Mouse (Mus musculus) stomach, embryonic 15.5 days (tissue): ENCODE measurements at regions not wholly inside any gene's neighbourhood (a gene's known extent, or its start where the extent isn't known, plus 50 kb on each side); places are given as distances from the start of the nearest gene placed in this dataset.

ENCODE experiments used
- ATAC-seq: fragments of 200-750 bp; cut with Nextera tagmentation; 2 replicates; pipeline ENCODE4 v1.8.0; 2017; ENCODE audit warnings: low read depth, moderate number of reproducible peaks, moderate TSS enrichment; ENCODE audit not compliant: insufficient read depth, low FRiP score
- H3K27ac ChIP-seq: fragments of 300-500 bp; sonication (generic); 2 replicates; pipeline ENCODE4 v1.5.1; 2015; ENCODE audit warnings: mild to moderate bottlenecking, inconsistent platforms
- H3K27me3 ChIP-seq: fragments of 300-500 bp; sonication (generic); replicated peaks from 2 replicates; pipeline ENCODE4 v1.6.1; 2015; ENCODE audit warnings: inconsistent platforms
- H3K36me3 ChIP-seq: fragments of 300-500 bp; sonication (generic); 2 replicates; pipeline ENCODE4 v1.6.1; 2015; ENCODE audit warnings: inconsistent platforms
- H3K4me1 ChIP-seq: fragments of 300-500 bp; sonication (generic); 2 replicates; pipeline ENCODE4 v1.6.1; 2015; ENCODE audit warnings: inconsistent platforms
- H3K4me2 ChIP-seq: fragments of 300-500 bp; sonication (generic); 2 replicates; pipeline ENCODE4 v1.6.1; 2015; ENCODE audit warnings: mild to moderate bottlenecking, inconsistent platforms
- H3K4me3 ChIP-seq: fragments of 300-500 bp; sonication (generic); replicated peaks from 2 replicates; pipeline ENCODE4 v1.5.1; 2015; ENCODE audit warnings: inconsistent platforms
- H3K9ac ChIP-seq: fragments of 300-500 bp; sonication (generic); 2 replicates; pipeline ENCODE4 v1.6.1; 2015; ENCODE audit warnings: inconsistent platforms
- H3K9me3 ChIP-seq: fragments of 300-500 bp; sonication (generic); 2 replicates; pipeline ENCODE4 v1.6.1; 2016; ENCODE audit warnings: inconsistent platforms
- WGBS: fragments of 180-500 bp; shearing (Covaris S2); methylation state at CpG from one replicate; pipeline ENCODE4 v1.1.7; 2015; 5-methylcytosine and 5-hydroxymethylcytosine counted together

- no peaks in the 10 kb centered on the region for H3K9me3 ChIP-seq
- H3K4me2 ChIP-seq: no peak overlapping the region
- ATAC-seq: peak; percentile 75
- H3K4me3 ChIP-seq: no peak overlapping the region
- 16% methylated on average over 10 of the region's 10 CpGs for WGBS
- H3K9ac ChIP-seq: no peak overlapping the region
- peaks cover 20% of the 10 kb centered on the region for H3K4me1 ChIP-seq
- peak overlapping the region; percentile 63 for H3K27ac ChIP-seq
- H3K36me3 ChIP-seq: no peaks in the 10 kb centered on the region
- H3K27me3 ChIP-seq: no peaks in the 10 kb centered on the region
These were observed 104.3 kb downstream of the Evx1 start for GRCm38 (mm10) chr6:52417439-52418124.

DNA sequence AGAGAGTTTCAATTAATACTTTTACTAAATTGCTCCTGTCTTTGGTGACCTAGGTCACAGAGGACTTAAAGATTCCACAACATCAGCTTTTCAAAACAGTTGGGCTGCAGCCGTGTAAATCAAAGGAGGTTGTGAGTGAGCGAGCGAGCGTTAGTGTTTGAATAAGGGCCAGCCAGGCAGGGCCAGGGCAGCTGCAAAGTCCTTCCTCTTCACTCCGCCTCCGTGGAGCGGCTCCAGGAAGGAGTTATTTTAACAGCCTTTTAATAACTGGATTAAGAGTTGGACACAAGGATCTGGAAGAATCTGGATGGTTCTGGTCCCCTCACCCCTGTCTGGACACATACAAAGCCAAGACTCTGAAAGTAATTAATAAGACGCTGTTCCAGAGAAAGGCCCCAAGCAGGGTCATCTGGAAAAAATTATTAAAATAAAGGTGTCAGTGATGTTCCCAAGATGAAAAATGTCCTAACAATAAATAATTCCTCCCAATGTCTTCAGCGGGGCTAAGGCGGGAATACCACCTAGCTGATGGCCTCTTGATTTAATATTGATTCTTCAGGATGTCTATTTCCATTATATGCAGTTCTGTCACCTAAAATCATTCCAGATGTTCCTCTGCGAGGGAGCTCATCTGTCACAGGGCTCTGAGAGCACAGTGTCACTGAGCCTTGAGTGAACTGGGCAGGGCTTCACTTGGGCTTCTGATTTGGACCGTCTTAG lies 105.3 kb downstream of the Evx1 start:
- no peak overlapping the region for H3K9ac ChIP-seq

DNA sequence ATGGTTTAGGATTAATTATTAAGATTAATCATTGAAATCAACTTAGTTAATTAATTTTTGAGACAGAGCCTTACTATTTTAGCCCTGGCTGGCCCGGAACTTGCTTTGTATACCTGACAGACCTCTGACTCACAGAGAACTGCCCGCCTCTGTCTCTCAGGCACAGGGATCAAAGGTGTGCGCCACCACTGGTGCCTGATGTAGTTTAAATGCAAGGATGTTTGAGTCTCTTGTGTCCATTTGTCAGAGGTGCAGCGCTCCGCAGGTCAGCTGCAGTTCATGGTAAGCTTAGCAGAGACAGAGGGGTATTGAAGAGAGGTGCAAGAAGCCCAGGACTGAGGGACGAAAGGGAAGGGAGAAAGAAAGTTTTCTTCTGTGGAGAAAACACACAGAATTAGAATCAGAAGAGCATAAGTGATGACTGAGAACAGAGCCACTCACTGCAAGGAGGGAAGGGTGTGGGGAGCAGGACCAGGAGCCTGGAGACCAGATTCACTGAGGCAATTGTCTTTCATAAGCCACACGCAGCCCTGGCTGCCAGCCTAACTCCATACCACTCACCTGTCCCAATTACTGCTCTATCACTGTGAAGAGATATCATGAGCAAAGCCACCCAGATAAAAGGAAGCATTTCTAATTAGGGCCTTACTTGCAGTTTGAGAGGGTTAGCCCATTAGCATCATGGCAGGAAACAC lies 107.1 kb downstream of the Evx1 start:
- no peak overlapping the region for H3K27ac ChIP-seq
- 84% methylated on average over 7 of the region's 7 CpGs for WGBS

More for the DNA sequence above, 105.3 kb downstream of the Evx1 start:
- Histone ChIP-seq H3K4me2 (no peak overlapping the region), H3K4me3 (no peak overlapping the region), H3K4me1 (peaks cover 20% of the 10 kb centered on the region), H3K27ac (peak overlapping the region; percentile 65; the same call in 1 of the 2 replicates), H3K9me3 (no peaks in the 10 kb centered on the region), H3K27me3 (no peaks in the 10 kb centered on the region), H3K36me3 (no peaks in the 10 kb centered on the region)
- ATAC-seq: no peak
- 20% methylated on average over 12 of the region's 12 CpGs for WGBS

DNA sequence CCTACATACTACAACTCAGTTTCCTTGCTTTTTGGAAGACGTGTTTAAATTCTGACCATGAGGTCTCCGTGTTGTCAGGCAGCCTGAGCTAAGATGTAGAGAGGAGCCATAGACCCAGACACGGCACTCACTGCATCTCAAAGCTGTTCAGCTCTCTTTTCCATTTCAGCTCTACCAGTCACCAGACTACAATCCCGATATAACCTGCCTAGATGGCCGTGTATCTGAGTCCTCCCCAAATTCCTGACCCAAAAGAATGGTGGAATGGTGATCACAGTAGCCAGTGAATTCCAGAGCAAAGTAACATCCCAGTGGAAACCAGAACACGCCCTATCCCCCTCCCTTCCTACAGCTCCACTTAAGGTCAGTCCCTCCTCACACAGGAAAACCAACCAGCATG lies 108.5 kb downstream of the Evx1 start:
- 82% methylated on average over 6 of the region's 6 CpGs for WGBS
- no peak for ATAC-seq
- Histone ChIP-seq H3K9me3 (no peaks in the 10 kb centered on the region), H3K4me2 (no peak overlapping the region), H3K4me3 (no peak overlapping the region), H3K36me3 (no peaks in the 10 kb centered on the region), H3K9ac (no peak overlapping the region), H3K27ac (no peak overlapping the region), H3K4me1 (peaks cover 16% of the 10 kb centered on the region), H3K27me3 (no peaks in the 10 kb centered on the region)

More for the DNA sequence above, 107.1 kb downstream of the Evx1 start:
- H3K4me2 ChIP-seq: no peak overlapping the region
- no peak for ATAC-seq
- no peaks in the 10 kb centered on the region for H3K36me3 ChIP-seq
- no peaks in the 10 kb centered on the region for H3K27me3 ChIP-seq
- no peak overlapping the region for H3K4me3 ChIP-seq
- H3K9ac ChIP-seq: no peak overlapping the region
- no peaks in the 10 kb centered on the region for H3K9me3 ChIP-seq
- peaks cover 20% of the 10 kb centered on the region for H3K4me1 ChIP-seq

- ATAC-seq: no peak
- H3K4me2 ChIP-seq: no peak overlapping the region
- peaks cover 11% of the 10 kb centered on the region for H3K4me1 ChIP-seq
- WGBS: 73% methylated on average over 10 of the region's 10 CpGs
- H3K4me3 ChIP-seq: no peak overlapping the region
- H3K27ac ChIP-seq: no peak overlapping the region
- no peaks in the 10 kb centered on the region for H3K9me3 ChIP-seq
- no peaks in the 10 kb centered on the region for H3K36me3 ChIP-seq
- H3K27me3 ChIP-seq: no peaks in the 10 kb centered on the region
- no peak overlapping the region for H3K9ac ChIP-seq
These were observed 109.4 kb downstream of the Evx1 start for GRCm38 (mm10) chr6:52422686-52423085.

- H3K4me2 ChIP-seq: no peak overlapping the region
- H3K36me3 ChIP-seq: no peaks in the 10 kb centered on the region
- no peak overlapping the region for H3K9ac ChIP-seq
- 66% methylated on average over 7 of the region's 7 CpGs for WGBS
- H3K4me3 ChIP-seq: no peak overlapping the region
- H3K4me1 ChIP-seq: peaks cover 5% of the 10 kb centered on the region; the same call in 1 of the 2 replicates
- no peak for ATAC-seq
- H3K9me3 ChIP-seq: no peaks in the 10 kb centered on the region
- no peaks in the 10 kb centered on the region for H3K27me3 ChIP-seq
- no peak overlapping the region for H3K27ac ChIP-seq
These were observed 110.3 kb downstream of the Evx1 start for GRCm38 (mm10) chr6:52423581-52424107.

DNA sequence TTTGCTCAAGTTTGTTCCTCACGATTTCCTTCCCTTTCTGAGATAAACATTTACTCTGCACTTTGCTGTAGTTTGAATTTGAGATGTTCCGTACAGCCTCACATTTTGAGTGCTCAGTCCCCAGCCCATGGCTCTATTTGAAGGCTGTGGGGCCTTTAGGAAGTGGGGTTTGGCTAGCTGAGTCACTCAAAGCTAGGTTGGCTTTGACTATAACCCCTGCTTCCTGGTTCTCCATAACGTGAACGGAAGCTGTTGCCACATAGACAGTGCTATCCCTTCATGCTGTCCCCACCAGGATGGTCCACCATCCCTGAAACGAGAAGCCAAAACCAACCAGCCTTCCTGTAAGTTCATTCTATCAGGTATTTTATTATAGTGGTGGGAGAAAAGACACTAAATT lies 111.1 kb downstream of the Evx1 start:
- no peaks in the 10 kb centered on the region for H3K9me3 ChIP-seq
- no peaks in the 10 kb centered on the region for H3K36me3 ChIP-seq
- H3K4me3 ChIP-seq: no peak overlapping the region
- H3K4me2 ChIP-seq: no peak overlapping the region
- H3K9ac ChIP-seq: no peak overlapping the region
- 60% methylated on average over 5 of the region's 5 CpGs for WGBS
- no peaks in the 10 kb centered on the region for H3K4me1 ChIP-seq
- ATAC-seq: no peak
- H3K27ac ChIP-seq: no peak overlapping the region
- H3K27me3 ChIP-seq: no peaks in the 10 kb centered on the region

- Histone ChIP-seq H3K36me3 (no peaks in the 10 kb centered on the region), H3K27me3 (no peaks in the 10 kb centered on the region), H3K4me3 (no peak overlapping the region), H3K9ac (no peak overlapping the region), H3K9me3 (no peaks in the 10 kb centered on the region), H3K4me2 (no peak overlapping the region), H3K27ac (no peak overlapping the region), H3K4me1 (no peaks in the 10 kb centered on the region)
- WGBS: 98% methylated on average over 4 of the region's 4 CpGs
- ATAC-seq: no peak
These were observed 111.8 kb downstream of the Evx1 start for GRCm38 (mm10) chr6:52425082-52425481.

DNA sequence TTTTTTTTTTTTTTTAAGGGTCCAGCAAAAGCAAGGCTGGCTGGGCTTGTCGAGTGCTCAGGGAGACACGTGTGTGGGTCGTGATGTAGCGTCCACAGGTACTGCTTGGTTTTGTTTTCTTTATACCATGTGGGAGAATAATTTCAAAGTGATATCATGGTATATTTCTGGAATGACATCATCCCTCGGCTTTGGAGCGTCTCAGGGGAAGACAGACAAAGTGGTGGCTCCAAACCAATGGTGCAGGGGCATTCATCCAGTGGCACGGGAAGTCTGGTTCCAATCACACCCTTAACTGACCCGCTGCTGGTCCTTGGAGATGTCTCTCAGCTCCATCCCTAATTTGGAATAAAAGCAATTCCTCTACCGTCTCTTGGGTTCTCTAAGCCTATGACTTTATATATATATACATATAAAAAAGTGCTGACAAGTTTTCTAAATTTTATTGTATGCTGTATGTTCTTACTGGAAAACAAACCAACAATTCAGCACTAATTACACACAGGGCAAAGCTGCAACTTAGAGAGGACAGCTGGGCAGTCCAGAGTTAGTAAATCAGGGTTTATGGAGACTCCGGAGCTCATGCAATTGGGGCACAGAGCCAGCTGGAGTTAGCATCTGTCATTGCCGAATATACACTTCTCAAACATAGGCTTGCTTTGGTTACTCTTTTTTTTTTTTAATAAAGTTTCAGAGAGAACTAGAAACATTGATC lies 115.3 kb downstream of the Evx1 start:
- Histone ChIP-seq H3K9me3 (no peaks in the 10 kb centered on the region), H3K4me1 (no peaks in the 10 kb centered on the region), H3K27ac (no peak overlapping the region), H3K36me3 (no peaks in the 10 kb centered on the region), H3K4me2 (peak overlapping the region; percentile 7; the same call in 1 of the 2 replicates), H3K27me3 (no peaks in the 10 kb centered on the region), H3K9ac (no peak overlapping the region), H3K4me3 (no peak overlapping the region)
- WGBS: 37% methylated on average over 11 of the region's 11 CpGs
- ATAC-seq: peak; percentile 43; the same call in 1 of the 2 replicates

DNA sequence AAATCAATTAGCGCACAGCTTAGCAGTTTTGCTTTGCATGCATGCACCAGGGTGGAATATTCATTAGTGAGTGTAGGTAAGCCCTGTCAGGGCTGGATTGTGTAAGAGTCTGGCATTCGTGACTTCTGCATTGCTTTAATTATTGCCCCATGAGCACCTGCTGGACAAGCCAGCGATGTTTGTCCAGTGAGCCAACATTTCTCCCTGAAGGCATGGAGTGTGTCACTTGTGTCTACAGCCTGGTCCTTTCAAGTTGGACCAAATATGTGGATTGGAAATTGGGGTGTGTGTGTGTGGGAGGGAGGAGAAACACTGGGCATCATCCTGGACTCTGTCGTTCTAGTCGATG lies 115.9 kb downstream of the Evx1 start:
- Histone ChIP-seq H3K27me3 (no peaks in the 10 kb centered on the region), H3K36me3 (no peaks in the 10 kb centered on the region), H3K4me2 (no peak overlapping the region), H3K9me3 (no peaks in the 10 kb centered on the region), H3K4me1 (no peaks in the 10 kb centered on the region), H3K9ac (no peak overlapping the region), H3K27ac (no peak overlapping the region), H3K4me3 (no peak overlapping the region)
- 66% methylated on average over 5 of the region's 5 CpGs for WGBS
- no peak for ATAC-seq

DNA sequence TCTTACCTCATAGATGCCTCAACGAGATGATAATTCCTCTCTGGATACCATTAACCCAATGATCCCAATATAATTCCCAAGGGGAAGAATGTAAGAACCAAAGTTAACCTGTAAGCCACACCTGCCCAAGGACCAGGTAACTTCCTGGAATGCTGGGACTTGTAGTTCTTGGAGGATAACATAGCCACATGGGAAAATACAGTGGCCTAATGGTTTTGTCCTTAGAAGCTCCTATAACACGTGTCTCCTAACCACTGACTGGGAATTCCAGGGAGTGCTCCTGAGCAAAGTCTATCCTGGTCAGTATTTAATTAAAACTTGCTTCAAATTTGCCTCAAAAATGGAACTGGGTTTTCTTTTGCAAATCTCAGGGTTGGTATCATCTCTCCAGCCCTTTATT lies 119.9 kb downstream of the Evx1 start:
- WGBS: 83% methylated on average over 2 of the region's 2 CpGs

More for the DNA sequence above, 119.9 kb downstream of the Evx1 start:
- Histone ChIP-seq H3K27me3 (no peaks in the 10 kb centered on the region), H3K9ac (no peak overlapping the region), H3K4me3 (no peak overlapping the region), H3K4me2 (no peak overlapping the region), H3K4me1 (no peaks in the 10 kb centered on the region), H3K27ac (no peak overlapping the region), H3K36me3 (no peaks in the 10 kb centered on the region), H3K9me3 (no peaks in the 10 kb centered on the region)
- no peak for ATAC-seq
